Mouse (Mus musculus): ENCODE results near the gene Crtc1. TPM values are rescaled to one million over a fixed set of nuclear protein-coding genes. Genes with fewer than 3 reads are reported as not detected.
A peak's percentile ranks its signal among the peaks of the same experiment; 100 is the strongest.

The Crtc1 gene
- polyA plus RNA-seq, 1 experiment from 2014 or later = 23.0 TPM

- no peak overlapping the region for H3K4me2 ChIP-seq (replicated peaks; ENCODE audit: low read depth, low read length)
- H3K9ac ChIP-seq (replicated peaks; ENCODE audit: low read depth, low read length) = no peak overlapping the region
- no peak overlapping the region for H3K27ac ChIP-seq (ENCODE audit: low read length)
- H3K4me3 ChIP-seq (ENCODE audit: low read depth, low read length) = no peak overlapping the region
- peaks cover 11% of the 10 kb centered on the region for H3K4me1 ChIP-seq (ENCODE audit: control insufficient read depth, insufficient read depth, low read length)
- no peaks in the 10 kb centered on the region for H3K27me3 ChIP-seq (ENCODE audit: control insufficient read depth, insufficient read depth, low read length)
- no peak for ATAC-seq (ENCODE audit: insufficient number of reproducible peaks, insufficient read depth, low FRiP score, low read depth)
- WGBS = 82% methylated on average over 4 of the region's 4 CpGs
- no peaks in the 10 kb centered on the region for H3K36me3 ChIP-seq (ENCODE audit: control insufficient read depth, insufficient read depth, low read length)
- H3K9me3 ChIP-seq (ENCODE audit: control insufficient read depth, low read depth, low read length) = no peaks in the 10 kb centered on the region
Observed at GRCm38 (mm10) chr8:70443326-70443725, 3.9 kb upstream of the Crtc1 start.

- H3K27me3 ChIP-seq (ENCODE audit: control insufficient read depth, insufficient read depth, low read length) = no peaks in the 10 kb centered on the region
- H3K9ac ChIP-seq (replicated peaks; ENCODE audit: low read depth, low read length) = no peak overlapping the region
- 67% methylated on average over 3 of the region's 3 CpGs for WGBS
- no peaks in the 10 kb centered on the region for H3K36me3 ChIP-seq (ENCODE audit: control insufficient read depth, insufficient read depth, low read length)
- H3K9me3 ChIP-seq (ENCODE audit: control insufficient read depth, low read depth, low read length) = no peaks in the 10 kb centered on the region
- H3K4me3 ChIP-seq (ENCODE audit: low read depth, low read length) = no peak overlapping the region
- H3K27ac ChIP-seq (ENCODE audit: low read length) = no peak overlapping the region
- H3K4me1 ChIP-seq (ENCODE audit: control insufficient read depth, insufficient read depth, low read length) = peaks cover 11% of the 10 kb centered on the region
- H3K4me2 ChIP-seq (replicated peaks; ENCODE audit: low read depth, low read length) = no peak overlapping the region
- no peak for ATAC-seq (ENCODE audit: insufficient number of reproducible peaks, insufficient read depth, low FRiP score, low read depth)
Observed at GRCm38 (mm10) chr8:70441565-70441964, 2.2 kb upstream of the Crtc1 start.

GRCm38 (mm10) chr8:70440246-70440645 lies 867 bp upstream of the Crtc1 start:
- no peak overlapping the region; the same call in 1 of the 2 replicates for H3K27ac ChIP-seq (ENCODE audit: low read length)
- H3K9me3 ChIP-seq (ENCODE audit: control insufficient read depth, low read depth, low read length) = no peaks in the 10 kb centered on the region
- no peaks in the 10 kb centered on the region for H3K36me3 ChIP-seq (ENCODE audit: control insufficient read depth, insufficient read depth, low read length)
- peak overlapping the region; percentile 84 for H3K4me2 ChIP-seq (replicated peaks; ENCODE audit: low read depth, low read length)
- peaks cover 11% of the 10 kb centered on the region for H3K4me1 ChIP-seq (ENCODE audit: control insufficient read depth, insufficient read depth, low read length)
- H3K9ac ChIP-seq (replicated peaks; ENCODE audit: low read depth, low read length) = no peak overlapping the region
- ATAC-seq (ENCODE audit: insufficient number of reproducible peaks, insufficient read depth, low FRiP score, low read depth) = no peak
- 0 out of 2 replicates have a peak overlapping the region, but pooled peaks have one; percentile 67 for H3K4me3 ChIP-seq (ENCODE audit: low read depth, low read length)
- 41% methylated on average over 3 of the region's 3 CpGs for WGBS
- no peaks in the 10 kb centered on the region for H3K27me3 ChIP-seq (ENCODE audit: control insufficient read depth, insufficient read depth, low read length)

GRCm38 (mm10) chr8:70439848-70440179 lies 435 bp upstream of the Crtc1 start:
- 4% methylated on average over 7 of the region's 7 CpGs for WGBS
- Histone ChIP-seq H3K9ac (replicated peaks; ENCODE audit: low read depth, low read length) (peak overlapping the region; percentile 55), H3K27me3 (ENCODE audit: control insufficient read depth, insufficient read depth, low read length) (no peaks in the 10 kb centered on the region), H3K4me1 (ENCODE audit: control insufficient read depth, insufficient read depth, low read length) (peaks cover 11% of the 10 kb centered on the region), H3K9me3 (ENCODE audit: control insufficient read depth, low read depth, low read length) (no peaks in the 10 kb centered on the region), H3K4me2 (replicated peaks; ENCODE audit: low read depth, low read length) (peak overlapping the region; percentile 84), H3K27ac (ENCODE audit: low read length) (peak overlapping the region; percentile 52; the same call in 1 of the 2 replicates), H3K36me3 (ENCODE audit: control insufficient read depth, insufficient read depth, low read length) (no peaks in the 10 kb centered on the region), H3K4me3 (ENCODE audit: low read depth, low read length) (peak overlapping the region; percentile 67)
- no peak for ATAC-seq (ENCODE audit: insufficient number of reproducible peaks, insufficient read depth, low FRiP score, low read depth)

GRCm38 (mm10) chr8:70438423-70438822 lies 956 bp downstream of the Crtc1 start:
- Histone ChIP-seq H3K27me3 (ENCODE audit: control insufficient read depth, insufficient read depth, low read length) (no peaks in the 10 kb centered on the region), H3K9me3 (ENCODE audit: control insufficient read depth, low read depth, low read length) (no peaks in the 10 kb centered on the region), H3K9ac (replicated peaks; ENCODE audit: low read depth, low read length) (no peak overlapping the region), H3K4me3 (ENCODE audit: low read depth, low read length) (peak overlapping the region; percentile 67), H3K36me3 (ENCODE audit: control insufficient read depth, insufficient read depth, low read length) (no peaks in the 10 kb centered on the region), H3K4me1 (ENCODE audit: control insufficient read depth, insufficient read depth, low read length) (peaks cover 11% of the 10 kb centered on the region), H3K27ac (ENCODE audit: low read length) (no peak overlapping the region), H3K4me2 (replicated peaks; ENCODE audit: low read depth, low read length) (peak overlapping the region; percentile 92)
- ATAC-seq (ENCODE audit: insufficient number of reproducible peaks, insufficient read depth, low FRiP score, low read depth) = no peak
- WGBS = 80% methylated on average over 2 of the region's 2 CpGs

GRCm38 (mm10) chr8:70435156-70435555 lies 4.2 kb downstream of the Crtc1 start:
- Histone ChIP-seq H3K9me3 (ENCODE audit: control insufficient read depth, low read depth, low read length) (no peaks in the 10 kb centered on the region), H3K4me1 (ENCODE audit: control insufficient read depth, insufficient read depth, low read length) (peaks cover 10% of the 10 kb centered on the region), H3K4me2 (replicated peaks; ENCODE audit: low read depth, low read length) (no peak overlapping the region), H3K27me3 (ENCODE audit: control insufficient read depth, insufficient read depth, low read length) (no peaks in the 10 kb centered on the region), H3K4me3 (ENCODE audit: low read depth, low read length) (no peak overlapping the region), H3K9ac (replicated peaks; ENCODE audit: low read depth, low read length) (no peak overlapping the region), H3K36me3 (ENCODE audit: control insufficient read depth, insufficient read depth, low read length) (no peaks in the 10 kb centered on the region), H3K27ac (ENCODE audit: low read length) (no peak overlapping the region)
- ATAC-seq (ENCODE audit: insufficient number of reproducible peaks, insufficient read depth, low FRiP score, low read depth) = no peak
- WGBS = 92% methylated on average over 5 of the region's 5 CpGs

- no peak overlapping the region for H3K27ac ChIP-seq (ENCODE audit: low read length)
- no peaks in the 10 kb centered on the region for H3K36me3 ChIP-seq (ENCODE audit: control insufficient read depth, insufficient read depth, low read length)
- no peaks in the 10 kb centered on the region for H3K9me3 ChIP-seq (ENCODE audit: control insufficient read depth, low read depth, low read length)
- H3K4me2 ChIP-seq (replicated peaks; ENCODE audit: low read depth, low read length) = no peak overlapping the region
- H3K4me1 ChIP-seq (ENCODE audit: control insufficient read depth, insufficient read depth, low read length) = no peaks in the 10 kb centered on the region
- H3K4me3 ChIP-seq (ENCODE audit: low read depth, low read length) = no peak overlapping the region
- H3K9ac ChIP-seq (replicated peaks; ENCODE audit: low read depth, low read length) = no peak overlapping the region
- no peak for ATAC-seq (ENCODE audit: insufficient number of reproducible peaks, insufficient read depth, low FRiP score, low read depth)
- 30% methylated on average over 4 of the region's 4 CpGs for WGBS
- no peaks in the 10 kb centered on the region for H3K27me3 ChIP-seq (ENCODE audit: control insufficient read depth, insufficient read depth, low read length)
Observed at GRCm38 (mm10) chr8:70432991-70433536, 6.3 kb downstream of the Crtc1 start.

GRCm38 (mm10) chr8:70431213-70431612 lies 8.2 kb downstream of the Crtc1 start:
- H3K27ac ChIP-seq (ENCODE audit: low read length) = no peak overlapping the region
- H3K9me3 ChIP-seq (ENCODE audit: control insufficient read depth, low read depth, low read length) = no peaks in the 10 kb centered on the region
- H3K4me1 ChIP-seq (ENCODE audit: control insufficient read depth, insufficient read depth, low read length) = no peaks in the 10 kb centered on the region
- H3K4me3 ChIP-seq (ENCODE audit: low read depth, low read length) = no peak overlapping the region
- H3K9ac ChIP-seq (replicated peaks; ENCODE audit: low read depth, low read length) = no peak overlapping the region
- H3K27me3 ChIP-seq (ENCODE audit: control insufficient read depth, insufficient read depth, low read length) = no peaks in the 10 kb centered on the region
- ATAC-seq (ENCODE audit: insufficient number of reproducible peaks, insufficient read depth, low FRiP score, low read depth) = no peak
- H3K4me2 ChIP-seq (replicated peaks; ENCODE audit: low read depth, low read length) = no peak overlapping the region
- no peaks in the 10 kb centered on the region for H3K36me3 ChIP-seq (ENCODE audit: control insufficient read depth, insufficient read depth, low read length)
- WGBS = 93% methylated on average over 4 of the region's 4 CpGs

GRCm38 (mm10) chr8:70426300-70426907 lies 13.0 kb downstream of the Crtc1 start:
- Histone ChIP-seq H3K27me3 (ENCODE audit: control insufficient read depth, insufficient read depth, low read length) (no peaks in the 10 kb centered on the region), H3K4me1 (ENCODE audit: control insufficient read depth, insufficient read depth, low read length) (no peaks in the 10 kb centered on the region), H3K36me3 (ENCODE audit: control insufficient read depth, insufficient read depth, low read length) (no peaks in the 10 kb centered on the region), H3K4me2 (replicated peaks; ENCODE audit: low read depth, low read length) (no peak overlapping the region), H3K9ac (replicated peaks; ENCODE audit: low read depth, low read length) (no peak overlapping the region), H3K9me3 (ENCODE audit: control insufficient read depth, low read depth, low read length) (no peaks in the 10 kb centered on the region), H3K27ac (ENCODE audit: low read length) (no peak overlapping the region), H3K4me3 (ENCODE audit: low read depth, low read length) (no peak overlapping the region)
- no peak for ATAC-seq (ENCODE audit: insufficient number of reproducible peaks, insufficient read depth, low FRiP score, low read depth)
- WGBS = 88% methylated on average over 2 of the region's 2 CpGs
